Mouse (Mus musculus) gastrocnemius, adult 8-10 months (tissue): Measurements from ENCODE around the gene Lima1. TPM values are rescaled to one million over a fixed set of nuclear protein-coding genes. Genes with fewer than 3 reads are reported as not detected.
A peak's percentile ranks its signal among the peaks of the same experiment; 100 is the strongest.
"Not testable (repeated sequence)": the region's sequence is repeated elsewhere in the genome, so short reads cannot be mapped to it uniquely, and the experiment has no call there.

ENCODE experiments used
- DNase-seq, 2 experiments: peaks; one replicate each; pipeline ENCODE4 v3.0.0; 2022; ENCODE audit warnings: low spot score in 2 of 2
- total RNA-seq, 4 experiments: library from RNA; stranded (reverse); gene quantifications; 2 replicates each; pipeline ENCODE4 v1.2.4; 2022

Gene Lima1
- total RNA-seq, 4 experiments from 2014 or later, result 5.8 to 9.4 (median 6.5) TPM

GRCm38 (mm10) chr15:99837561-99837960 lies 37.7 kb downstream of the Lima1 start:
- DNase-seq, result no peak

- no peak for DNase-seq
Measured at GRCm38 (mm10) chr15:99835191-99835590, 40.1 kb downstream of the Lima1 start.

- no peak for DNase-seq
Measured at GRCm38 (mm10) chr15:99834681-99835080, 40.6 kb downstream of the Lima1 start.

GRCm38 (mm10) chr15:99833648-99834454 lies 41.4 kb downstream of the Lima1 start:
- DNase-seq, result no peak

- no peak for DNase-seq
Measured at GRCm38 (mm10) chr15:99831535-99831934, 43.7 kb downstream of the Lima1 start.

- DNase-seq, result no peak
Measured at GRCm38 (mm10) chr15:99828061-99828460, 47.2 kb downstream of the Lima1 start.

GRCm38 (mm10) chr15:99826210-99826888 lies 48.9 kb downstream of the Lima1 start:
- DNase-seq, result no peak

- peak in 1 of 2 experiments; percentile 18 for DNase-seq
Measured at GRCm38 (mm10) chr15:99825211-99825610, 50.0 kb downstream of the Lima1 start.

- no peak for DNase-seq
Measured at GRCm38 (mm10) chr15:99823322-99823898, 51.8 kb downstream of the Lima1 start.

- DNase-seq, result not testable (repeated sequence)
Measured at GRCm38 (mm10) chr15:99822501-99822900, 52.8 kb downstream of the Lima1 start.

- peak; percentile 19 to 27 for DNase-seq
Measured at GRCm38 (mm10) chr15:99819621-99820279, 55.5 kb downstream of the Lima1 start.

- DNase-seq, result no peak
Measured at GRCm38 (mm10) chr15:99819109-99819440, 56.2 kb downstream of the Lima1 start.

- peak; percentile 31 to 49 for DNase-seq
Measured at GRCm38 (mm10) chr15:99818321-99819108, 56.7 kb downstream of the Lima1 start.

- no peak for DNase-seq
Measured at GRCm38 (mm10) chr15:99817343-99818235, 57.7 kb downstream of the Lima1 start.

GRCm38 (mm10) chr15:99815999-99816398 lies 59.3 kb downstream of the Lima1 start:
- no peak for DNase-seq

- peak in 1 of 2 experiments; percentile 30 for DNase-seq
Measured at GRCm38 (mm10) chr15:99814554-99815260, 60.5 kb downstream of the Lima1 start.

GRCm38 (mm10) chr15:99813639-99814038 lies 61.6 kb downstream of the Lima1 start:
- DNase-seq, result no peak

- DNase-seq, result no peak
Measured at GRCm38 (mm10) chr15:99812097-99812496, 63.2 kb downstream of the Lima1 start.
